Mouse (Mus musculus): ENCODE data around the gene Gm36079.
"Not testable (repeated sequence)": the region's sequence is repeated elsewhere in the genome, so short reads cannot be mapped to it uniquely, and the experiment has no call there.

Gm36079 gene

GRCm38 (mm10) chr13:120015348-120016007, 11.3 kb downstream of the Gm36079 start:
- DNase-seq (ENCODE audit: low spot score in 2 of 2) = not testable (repeated sequence)

- DNase-seq (ENCODE audit: low spot score in 2 of 2) = not testable (repeated sequence)
Measured at GRCm38 (mm10) chr13:120013962-120014361, 12.8 kb downstream of the Gm36079 start.

- DNase-seq (ENCODE audit: low spot score in 2 of 2) = not testable (repeated sequence)
Measured at GRCm38 (mm10) chr13:120013544-120013943, 13.3 kb downstream of the Gm36079 start.

GRCm38 (mm10) chr13:120010068-120010467, 16.7 kb downstream of the Gm36079 start:
- DNase-seq (ENCODE audit: low spot score in 2 of 2) = not testable (repeated sequence)

GRCm38 (mm10) chr13:119999215-119999614, 27.6 kb downstream of the Gm36079 start:
- not testable (repeated sequence) for DNase-seq (ENCODE audit: low spot score in 2 of 2)

GRCm38 (mm10) chr13:119998442-119999086, 28.2 kb downstream of the Gm36079 start:
- DNase-seq (ENCODE audit: low spot score in 2 of 2) = not testable (repeated sequence)

GRCm38 (mm10) chr13:119991917-119992496, 34.8 kb downstream of the Gm36079 start:
- DNase-seq (ENCODE audit: low spot score in 2 of 2) = not testable (repeated sequence)

GRCm38 (mm10) chr13:119991264-119991663, 35.5 kb downstream of the Gm36079 start:
- not testable (repeated sequence) for DNase-seq (ENCODE audit: low spot score in 2 of 2)

Measured in spleen, postnatal 4 days (tissue).